Mouse (Mus musculus): ENCODE measurements around the gene Pdcl3. TPM values are rescaled to one million over a fixed set of nuclear protein-coding genes. Genes with fewer than 3 reads are reported as not detected.
"Not testable (repeated sequence)": the region's sequence is repeated elsewhere in the genome, so short reads cannot be mapped to it uniquely, and the experiment has no call there.

The Pdcl3 gene
- total RNA-seq, 2 experiments from 2014 or later, result 17.1 to 21.7 TPM

GRCm38 (mm10) chr1:39015529-39015928 lies 30.1 kb downstream of the Pdcl3 start:
- no peak for ATAC-seq (replicated peaks; ENCODE audit: low FRiP score, poor library complexity, severe bottlenecking)

GRCm38 (mm10) chr1:39017871-39018270 lies 32.5 kb downstream of the Pdcl3 start:
- no peak for ATAC-seq (replicated peaks; ENCODE audit: low FRiP score, poor library complexity, severe bottlenecking)

GRCm38 (mm10) chr1:39025142-39025541 lies 39.7 kb downstream of the Pdcl3 start:
- no peak for ATAC-seq (replicated peaks; ENCODE audit: low FRiP score, poor library complexity, severe bottlenecking)

- no peak for ATAC-seq (replicated peaks; ENCODE audit: low FRiP score, poor library complexity, severe bottlenecking)
These were observed 40.4 kb downstream of the Pdcl3 start for GRCm38 (mm10) chr1:39025840-39026239.

- no peak for ATAC-seq (replicated peaks; ENCODE audit: low FRiP score, poor library complexity, severe bottlenecking)
These were observed 43.8 kb downstream of the Pdcl3 start for GRCm38 (mm10) chr1:39029176-39029575.

GRCm38 (mm10) chr1:39030108-39030507 lies 44.7 kb downstream of the Pdcl3 start:
- ATAC-seq (replicated peaks; ENCODE audit: low FRiP score, poor library complexity, severe bottlenecking), result no peak

- ATAC-seq (replicated peaks; ENCODE audit: low FRiP score, poor library complexity, severe bottlenecking), result no peak
These were observed 50.4 kb downstream of the Pdcl3 start for GRCm38 (mm10) chr1:39035817-39036216.

GRCm38 (mm10) chr1:39042188-39042587 lies 56.8 kb downstream of the Pdcl3 start:
- no peak for ATAC-seq (replicated peaks; ENCODE audit: low FRiP score, poor library complexity, severe bottlenecking)

GRCm38 (mm10) chr1:39044442-39044841 lies 59.0 kb downstream of the Pdcl3 start:
- ATAC-seq (replicated peaks; ENCODE audit: low FRiP score, poor library complexity, severe bottlenecking), result not testable (repeated sequence)

GRCm38 (mm10) chr1:39046689-39047088 lies 61.3 kb downstream of the Pdcl3 start:
- ATAC-seq (replicated peaks; ENCODE audit: low FRiP score, poor library complexity, severe bottlenecking), result no peak

Other genes with a start within 250 kb of the Pdcl3 start
- gene Lonrf2, start 148.9 kb upstream of the Pdcl3 start, total RNA-seq (2015; ENCODE audit: low replicate concordance), result 0.42 and 0.77 TPM in 2 replicates
- gene Lonrf2, start 148.9 kb upstream of the Pdcl3 start, total RNA-seq (2017; ENCODE audit: low replicate concordance), result 0.14 and 0.17 TPM in 2 replicates
- gene Chst10, start 87.4 kb upstream of the Pdcl3 start, total RNA-seq (2015; ENCODE audit: low replicate concordance), result 20.0 and 26.1 TPM in 2 replicates
- gene Chst10, start 87.4 kb upstream of the Pdcl3 start, total RNA-seq (2017; ENCODE audit: low replicate concordance), result 24.4 and 40.0 TPM in 2 replicates
- gene Nms, start 46.5 kb upstream of the Pdcl3 start, total RNA-seq (2015; ENCODE audit: low replicate concordance), result not detected in 2 replicates
- not detected in 2 replicates for gene Nms, start 46.5 kb upstream of the Pdcl3 start, total RNA-seq (2017; ENCODE audit: low replicate concordance)
- not detected in 2 replicates for gene Npas2, start 208.1 kb downstream of the Pdcl3 start, total RNA-seq (2015; ENCODE audit: low replicate concordance)
- 0.14 TPM in 1 of 2 replicates, not detected in the other for gene Npas2, start 208.1 kb downstream of the Pdcl3 start, total RNA-seq (2017; ENCODE audit: low replicate concordance)

All from erythroblast, adult 5-6 weeks (primary cell).